Mouse (Mus musculus): ENCODE measurements around the gene Cops2.
A peak's percentile ranks its signal among the peaks of the same experiment; 100 is the strongest.

DNA sequence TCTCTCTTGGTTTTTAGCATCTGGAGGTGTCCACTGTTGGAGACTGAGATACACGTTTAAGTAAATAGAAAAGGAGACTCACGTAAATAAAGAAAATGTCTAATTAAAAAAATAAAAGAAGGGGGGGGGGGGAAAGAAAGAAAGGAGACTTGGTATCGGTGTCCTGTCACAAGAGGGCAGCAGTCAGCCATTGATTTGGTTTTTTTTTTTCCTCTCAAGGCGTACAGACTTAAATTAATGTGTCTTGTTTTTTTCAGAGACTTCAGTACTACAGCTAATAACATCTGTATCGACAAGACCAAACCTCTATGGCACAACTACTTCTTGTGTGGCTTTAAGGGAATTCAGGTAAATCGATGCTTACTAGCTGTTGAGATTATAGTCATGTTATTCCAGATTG is 34.2 kb upstream of the Cops2 start:
- TF ChIP-seq MAFK (IDR thresholded peaks at IDR 0.05; ENCODE audit: insufficient read depth, low read depth, low read length) (no peak), ZNF384 (IDR thresholded peaks at IDR 0.05; ENCODE audit: low read depth, low read length) (peak; percentile 71), ZC3H11A (IDR thresholded peaks at IDR 0.05; ENCODE audit: borderline replicate concordance, low read depth, low read length) (no peak), CHD2 (IDR thresholded peaks at IDR 0.05; ENCODE audit: low read depth, low read length) (no peak)
